Mouse (Mus musculus): ENCODE results near the gene Klhl35. TPM values are rescaled to one million over a fixed set of nuclear protein-coding genes. Genes with fewer than 3 reads are reported as not detected.

Gene Klhl35
- total RNA-seq, 4 experiments from 2014 or later: not detected

GRCm38 (mm10) chr7:99450703-99451102 is 15.1 kb upstream of the Klhl35 start:
- peak; percentile 40 to 53 for DNase-seq (ENCODE audit: low spot score in 2 of 2)

DNA sequence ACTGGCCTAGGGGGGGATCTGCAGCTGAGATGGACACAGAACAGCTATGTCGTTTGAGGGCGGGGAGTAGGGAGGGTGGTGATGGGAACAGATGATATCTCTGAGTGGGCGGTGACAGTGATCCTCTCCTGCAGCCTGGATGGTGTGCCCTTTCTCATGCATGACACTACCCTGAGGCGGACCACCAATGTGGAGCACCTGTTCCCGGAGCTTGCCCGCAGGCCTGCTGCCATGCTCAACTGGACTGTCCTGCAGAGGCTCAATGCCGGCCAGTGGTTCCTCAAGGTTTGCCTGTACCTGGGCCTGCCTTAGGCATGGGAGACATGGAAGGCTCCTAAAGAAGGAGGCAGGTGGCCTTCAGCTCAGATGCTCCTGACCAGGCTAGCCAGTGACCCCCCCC is 12.9 kb upstream of the Klhl35 start:
- DNase-seq (ENCODE audit: low spot score in 2 of 2): no peak

DNA sequence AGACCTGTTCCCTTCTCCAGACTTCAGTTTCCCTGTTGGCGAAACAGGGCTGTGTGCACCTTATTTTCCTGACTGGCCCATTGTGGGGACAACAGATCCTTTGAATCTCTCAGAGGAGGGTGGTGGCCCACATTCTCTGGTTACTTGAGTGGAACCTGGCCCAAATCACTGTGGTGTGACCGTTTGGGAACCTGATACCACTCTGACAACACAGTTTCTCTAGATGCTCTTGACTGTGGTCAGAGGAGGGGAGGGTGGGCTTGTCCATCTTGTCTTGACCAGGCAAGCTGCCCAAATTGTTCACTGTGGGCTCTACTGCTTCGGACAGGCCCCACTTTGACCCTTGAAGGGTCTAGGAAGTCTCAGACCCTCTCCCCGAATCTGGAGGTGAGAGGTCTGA is 11.8 kb upstream of the Klhl35 start:
- no peak for DNase-seq (ENCODE audit: low spot score in 2 of 2)

DNA sequence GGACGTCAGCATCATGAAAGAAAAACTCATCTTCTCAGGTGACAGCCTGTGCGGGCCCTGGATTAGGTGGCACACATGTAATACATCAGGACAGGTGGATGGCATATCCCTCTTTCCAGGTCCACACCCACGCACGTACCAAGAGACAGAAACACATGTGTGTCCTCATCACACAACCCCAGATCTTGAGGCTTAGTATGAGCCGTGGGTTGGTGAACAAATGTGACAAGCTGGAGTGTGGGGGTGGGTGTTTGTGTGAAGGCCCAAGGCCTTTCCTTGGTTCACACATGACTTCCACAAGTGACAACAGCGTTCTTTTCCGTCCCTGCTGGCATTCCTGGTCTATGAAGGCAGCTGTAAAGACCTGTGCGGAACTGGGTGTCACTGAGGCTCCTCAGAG is 7.0 kb upstream of the Klhl35 start:
- DNase-seq (ENCODE audit: low spot score in 2 of 2): no peak

DNA sequence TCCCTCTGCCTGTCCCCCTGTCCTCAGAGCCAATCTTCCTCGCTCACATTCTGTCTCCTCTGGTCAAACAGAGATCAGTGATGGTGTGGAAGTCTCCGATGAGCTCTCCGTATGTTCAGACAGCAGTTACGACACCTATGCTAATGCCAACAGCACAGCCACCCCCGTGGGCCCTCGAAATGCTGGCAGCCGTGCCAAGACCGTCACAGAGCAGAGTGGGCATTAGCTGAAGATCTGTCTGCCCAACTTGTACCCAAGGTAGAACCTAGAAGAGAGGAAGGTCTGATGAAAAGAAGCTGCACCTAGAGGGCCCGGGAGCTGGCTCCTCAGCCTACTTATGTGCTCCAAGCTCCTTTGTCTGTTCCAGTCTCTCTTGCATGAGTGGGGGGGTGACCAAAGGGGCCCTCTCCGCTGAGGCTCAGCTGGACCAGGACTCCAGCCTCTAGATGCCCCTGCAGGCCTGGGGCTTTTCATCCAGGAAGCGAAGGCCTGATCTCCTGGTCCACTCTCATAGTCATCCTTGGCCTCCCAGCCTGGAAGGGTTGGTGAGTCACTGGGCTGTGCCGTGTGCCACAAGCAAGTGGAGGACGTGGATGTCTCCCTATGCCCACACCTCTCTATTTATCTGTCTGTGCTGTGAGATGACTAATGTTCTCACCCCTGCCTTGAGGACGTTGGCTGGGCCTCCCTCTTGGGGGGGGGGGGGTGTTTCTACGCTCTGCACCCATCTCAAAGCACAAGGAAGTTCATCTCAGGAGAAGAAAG is 5.7 kb upstream of the Klhl35 start:
- DNase-seq (ENCODE audit: low spot score in 2 of 2): no peak

DNA sequence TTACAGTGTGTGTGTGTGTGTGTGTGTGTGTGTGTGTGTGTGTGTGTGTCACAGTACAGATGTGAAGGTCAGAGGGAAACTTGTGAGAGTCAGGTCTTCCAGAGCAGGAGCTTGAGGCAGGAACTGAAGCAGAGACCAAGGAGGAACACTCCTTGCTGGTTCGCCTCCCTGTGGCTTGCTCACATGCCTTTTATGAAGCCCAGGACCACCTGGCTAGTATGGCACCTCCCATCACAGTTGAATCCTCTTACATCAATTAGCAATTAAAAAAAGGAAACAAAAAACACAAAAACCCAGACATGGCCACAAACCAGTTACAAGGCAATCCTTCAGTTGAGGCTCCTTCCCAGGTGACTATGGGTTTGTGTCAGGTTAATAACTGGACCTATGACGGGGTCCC is 2.7 kb upstream of the Klhl35 start:
- no peak for DNase-seq (ENCODE audit: low spot score in 2 of 2)

DNA sequence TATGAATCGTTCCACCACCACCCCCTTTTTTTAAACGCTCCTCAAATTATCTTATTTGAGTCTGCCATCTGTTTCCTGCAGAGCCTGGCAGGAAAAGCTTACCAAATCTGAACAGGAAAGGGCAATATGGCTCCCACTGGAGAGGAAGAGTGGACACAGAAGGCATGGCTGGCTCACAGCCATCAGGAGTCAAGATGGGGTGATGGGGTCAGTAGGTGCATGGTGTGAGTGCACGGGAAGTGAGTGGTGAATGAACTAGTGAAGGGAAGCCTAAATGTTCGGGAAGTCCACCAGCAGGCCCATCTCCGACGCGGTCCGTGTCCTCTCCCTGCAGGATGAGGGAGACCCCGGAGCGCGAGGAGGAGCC is 2.1 kb downstream of the Klhl35 start:
- DNase-seq (ENCODE audit: low spot score in 2 of 2): no peak

DNA sequence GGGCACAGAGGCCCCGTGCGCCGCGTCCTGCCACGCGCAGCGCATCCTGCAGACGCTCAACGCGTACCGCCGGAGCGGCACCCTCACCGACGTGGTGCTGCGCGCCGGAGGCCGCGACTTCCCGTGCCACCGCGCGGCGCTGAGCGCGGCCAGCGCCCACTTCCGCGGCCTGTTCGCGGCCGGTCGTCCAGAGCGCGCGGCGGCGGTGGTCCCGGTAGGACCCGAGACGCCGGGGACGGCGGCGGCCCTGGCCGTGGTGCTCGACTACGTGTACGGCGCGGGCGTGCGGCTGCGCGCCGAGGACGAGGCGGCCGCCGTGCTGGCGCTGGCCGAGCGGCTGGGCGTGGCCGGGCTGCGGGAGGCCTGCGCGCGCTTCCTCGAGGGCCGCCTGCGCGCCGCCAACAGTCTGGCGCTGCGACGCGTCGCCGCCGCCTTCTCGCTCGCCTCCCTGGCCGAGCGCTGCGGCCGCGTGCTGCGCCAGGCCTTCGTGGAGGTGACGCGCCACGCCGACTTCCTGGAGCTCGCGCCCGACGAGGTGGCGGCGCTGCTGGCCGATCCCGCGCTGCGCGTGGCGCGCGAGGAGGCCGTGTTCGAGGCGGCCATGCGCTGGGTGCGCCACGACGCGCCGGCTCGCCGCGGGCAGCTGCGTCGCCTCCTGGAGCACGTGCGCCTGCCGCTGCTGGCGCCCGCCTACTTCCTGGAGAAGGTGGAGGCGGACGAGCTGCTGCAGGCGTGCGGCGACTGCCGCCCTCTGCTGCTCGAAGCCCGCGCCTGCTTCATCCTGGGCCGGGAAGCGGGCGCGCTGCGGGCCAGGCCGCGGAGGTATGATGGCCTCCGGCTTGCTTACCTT is 2.7 kb downstream of the Klhl35 start:
- DNase-seq (ENCODE audit: low spot score in 2 of 2): peak in 1 of 2 experiments; percentile 28

- no peak for DNase-seq (ENCODE audit: low spot score in 2 of 2)
Observed at GRCm38 (mm10) chr7:99469680-99470405, 4.0 kb downstream of the Klhl35 start.

DNA sequence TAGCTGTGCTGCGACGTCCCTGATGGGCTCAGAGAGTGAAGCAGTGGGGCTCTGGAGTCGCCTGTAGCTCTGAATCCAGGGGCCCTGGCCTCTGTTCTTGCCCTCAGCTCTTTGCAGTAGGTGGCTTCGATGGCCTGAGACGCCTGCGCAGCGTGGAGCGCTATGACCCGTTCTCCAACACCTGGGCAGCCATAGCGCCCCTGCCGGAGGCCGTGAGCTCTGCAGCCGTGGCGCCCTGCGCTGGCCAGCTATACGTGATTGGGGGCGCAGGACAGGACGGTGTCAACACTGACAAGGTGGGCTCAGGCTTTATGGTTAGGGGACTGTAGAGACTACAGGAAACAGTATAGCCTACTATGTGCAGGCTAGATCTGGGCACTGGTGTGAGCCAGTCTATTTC is 5.8 kb downstream of the Klhl35 start:
- DNase-seq (ENCODE audit: low spot score in 2 of 2): no peak

DNA sequence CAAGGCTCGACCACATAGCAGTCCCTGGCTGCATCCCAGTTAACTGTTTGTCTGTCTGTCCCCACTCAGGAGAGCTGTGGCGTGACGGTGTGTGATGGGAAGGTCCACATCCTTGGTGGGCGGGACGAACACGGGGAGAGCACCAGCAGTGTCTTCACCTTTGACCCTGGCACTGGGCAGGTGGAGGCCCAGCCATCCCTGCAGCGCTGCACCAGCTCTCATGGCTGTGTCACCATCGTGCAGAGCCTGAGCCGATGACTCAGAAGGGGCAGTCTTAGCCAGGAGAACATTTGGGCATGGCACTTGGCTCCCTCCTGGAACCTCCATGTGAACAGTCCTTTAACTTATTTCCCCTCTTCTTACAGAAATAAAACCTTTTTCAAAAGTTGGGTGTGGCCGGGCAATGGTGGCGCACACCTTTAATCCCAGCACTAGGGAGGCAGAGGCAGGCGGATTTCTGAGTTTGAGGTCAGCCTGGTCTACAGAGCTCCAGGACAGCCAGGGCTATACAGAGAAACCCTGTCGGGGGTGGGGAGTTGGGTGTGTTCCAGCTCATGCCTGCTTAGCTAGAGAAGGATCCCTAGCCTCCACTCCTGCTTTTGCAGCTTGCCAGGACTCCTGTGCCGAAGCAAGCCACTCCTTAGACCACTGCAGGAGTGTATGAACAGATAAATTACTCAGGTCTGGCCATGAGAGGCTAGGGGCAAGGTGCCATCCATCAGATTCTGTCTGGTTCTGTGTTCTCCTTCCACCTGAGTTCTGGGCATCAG is 8.0 kb downstream of the Klhl35 start:
- no peak for DNase-seq (ENCODE audit: low spot score in 2 of 2)

DNA sequence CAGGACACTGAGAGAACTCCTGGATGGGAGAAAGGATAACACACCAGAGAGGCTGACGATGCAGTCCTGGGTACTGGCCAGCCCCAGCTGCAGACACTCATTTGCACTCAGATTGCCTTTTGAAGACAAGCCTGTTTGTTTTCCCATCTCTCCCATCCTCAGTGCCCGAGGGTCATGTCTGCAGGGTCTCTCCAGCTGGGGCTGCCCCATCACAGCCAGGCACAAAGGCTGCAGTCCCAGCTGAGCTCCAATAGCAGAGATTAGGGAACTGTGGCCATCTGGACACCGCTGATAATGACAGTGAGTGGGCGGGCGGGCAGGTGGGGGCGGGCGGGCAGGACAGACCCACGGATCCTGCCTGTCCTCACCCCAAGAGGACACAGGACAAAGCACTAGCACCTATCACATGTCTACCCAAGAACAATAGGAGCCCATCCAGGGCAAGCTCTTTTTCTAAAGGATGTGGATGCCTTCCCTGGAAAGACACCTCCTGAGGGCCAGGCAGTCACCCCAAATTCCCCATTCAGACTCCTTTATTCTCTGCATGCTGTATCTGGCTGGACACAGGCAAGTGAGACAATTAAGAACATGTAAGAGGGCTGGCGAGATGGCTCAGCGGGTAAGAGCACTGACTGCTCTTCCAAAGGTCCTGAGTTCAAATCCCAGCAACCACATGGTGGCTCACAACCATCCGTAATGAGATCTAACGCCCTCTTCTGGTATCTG is 9.2 kb downstream of the Klhl35 start:
- no peak for DNase-seq (ENCODE audit: low spot score in 2 of 2)

- no peak for DNase-seq (ENCODE audit: low spot score in 2 of 2)
Observed at GRCm38 (mm10) chr7:99475562-99475911, 9.7 kb downstream of the Klhl35 start.

DNA sequence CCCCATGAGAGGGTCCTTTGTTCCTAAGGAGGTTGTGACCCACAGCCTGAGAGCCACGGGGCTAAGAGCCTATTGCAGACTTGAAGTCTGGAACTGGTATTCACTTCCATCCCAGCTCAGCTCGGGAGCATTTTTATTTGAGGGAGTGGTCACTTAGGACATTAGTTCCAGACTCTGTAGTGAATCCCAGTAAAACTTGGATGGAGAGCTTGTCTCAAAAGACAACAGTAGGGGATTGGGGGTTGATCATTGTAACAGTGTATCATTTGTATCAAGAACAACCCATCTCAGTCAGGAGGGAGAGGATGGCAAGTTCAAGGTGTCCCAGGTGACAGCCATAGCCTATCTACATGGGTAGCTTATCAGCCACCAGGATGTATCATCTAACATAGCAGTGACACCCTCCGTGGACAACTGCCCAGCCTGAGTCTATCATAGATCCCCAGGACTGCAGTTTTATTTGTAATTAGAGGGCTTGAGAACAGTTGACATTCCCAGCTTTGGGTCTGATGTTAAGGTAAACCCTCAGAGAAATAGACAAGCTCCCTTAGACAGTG is 10.8 kb downstream of the Klhl35 start:
- no peak for DNase-seq (ENCODE audit: low spot score in 2 of 2)

GRCm38 (mm10) chr7:99477235-99477634 is 11.4 kb downstream of the Klhl35 start:
- DNase-seq (ENCODE audit: low spot score in 2 of 2): no peak

DNA sequence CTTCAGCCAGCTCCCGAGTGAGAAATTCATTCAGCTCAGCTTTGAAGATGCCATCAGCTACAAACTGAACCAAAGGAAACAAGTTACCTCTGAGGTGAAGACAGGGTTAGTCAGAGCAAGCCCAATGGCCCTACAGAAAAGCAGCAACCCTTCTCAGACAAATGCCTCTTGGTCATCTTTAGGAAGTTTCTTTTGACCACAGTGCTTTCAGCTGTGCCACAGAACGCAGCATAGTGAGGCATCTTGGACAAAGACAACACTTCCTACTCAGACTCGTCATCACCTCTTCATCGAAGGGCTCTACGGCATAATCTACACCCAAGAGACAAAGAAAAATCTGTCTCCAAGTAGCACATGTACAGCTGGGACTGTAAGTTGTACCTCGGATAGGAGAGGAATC is 16.8 kb downstream of the Klhl35 start:
- DNase-seq (ENCODE audit: low spot score in 2 of 2): no peak

GRCm38 (mm10) chr7:99483271-99483923 is 17.6 kb downstream of the Klhl35 start, which contains the start of gene Rps3:
Rps3 (minus strand) TSS chr7:99483738.
- peak; percentile 89 to 93 for DNase-seq (ENCODE audit: low spot score in 2 of 2)

- no peak for DNase-seq (ENCODE audit: low spot score in 2 of 2)
Observed at GRCm38 (mm10) chr7:99483924-99484319, 18.1 kb downstream of the Klhl35 start.

DNA sequence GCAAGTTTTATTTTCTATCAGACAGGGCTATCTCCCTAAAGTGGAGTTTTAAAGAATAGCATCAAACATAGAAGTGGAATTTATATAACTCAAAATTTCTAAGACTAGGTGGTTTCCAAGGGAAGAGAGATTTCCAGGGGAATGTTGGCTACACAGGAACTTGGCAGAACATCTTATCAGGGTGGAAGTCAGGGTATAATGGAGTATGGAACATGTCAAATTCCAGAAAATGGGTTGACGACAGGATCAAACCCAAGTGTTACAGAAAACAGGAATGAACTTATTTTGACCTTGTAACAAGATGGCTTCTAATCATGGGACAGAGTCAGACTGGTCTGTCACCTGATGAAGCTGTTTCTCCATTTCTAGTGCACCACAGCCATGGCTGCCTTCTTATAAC is 18.9 kb downstream of the Klhl35 start:
- no peak for DNase-seq (ENCODE audit: low spot score in 2 of 2)

GRCm38 (mm10) chr7:99489708-99490107 is 23.9 kb downstream of the Klhl35 start:
- DNase-seq (ENCODE audit: low spot score in 2 of 2): no peak
